Mouse (Mus musculus) lung, adult 18-20 months (tissue): ENCODE data around the gene Gm49325.

ENCODE experiments used
- DNase-seq, 2 experiments: peaks; one replicate each; pipeline ENCODE4 v3.0.0; 2022; ENCODE audit warnings: mixed read lengths in 2 of 2

The Gm49325 gene

GRCm38 (mm10) chr10:77627497-77627896 is 21.5 kb downstream of the Gm49325 start:
- peak; percentile 76 to 83 for DNase-seq

- DNase-seq, result no peak
Measured at GRCm38 (mm10) chr10:77629163-77629562, 23.2 kb downstream of the Gm49325 start.

GRCm38 (mm10) chr10:77629970-77630369 is 24.0 kb downstream of the Gm49325 start:
- DNase-seq, result no peak

GRCm38 (mm10) chr10:77634016-77634415 is 28.0 kb downstream of the Gm49325 start:
- no peak for DNase-seq

- DNase-seq, result no peak
Measured at GRCm38 (mm10) chr10:77634452-77635231, 28.6 kb downstream of the Gm49325 start.

GRCm38 (mm10) chr10:77636234-77636922 is 30.4 kb downstream of the Gm49325 start:
- DNase-seq, result no peak

- no peak for DNase-seq
Measured at GRCm38 (mm10) chr10:77638956-77639355, 33.0 kb downstream of the Gm49325 start.

- DNase-seq, result no peak
Measured at GRCm38 (mm10) chr10:77643160-77643559, 37.2 kb downstream of the Gm49325 start.

- DNase-seq, result no peak
Measured at GRCm38 (mm10) chr10:77645571-77645970, 39.6 kb downstream of the Gm49325 start.

GRCm38 (mm10) chr10:77647461-77647860 is 41.5 kb downstream of the Gm49325 start:
- DNase-seq, result no peak

- DNase-seq, result no peak
Measured at GRCm38 (mm10) chr10:77647901-77648300, 41.9 kb downstream of the Gm49325 start.

GRCm38 (mm10) chr10:77652046-77652445 is 46.0 kb downstream of the Gm49325 start:
- DNase-seq, result no peak

- peak; percentile 29 to 44 for DNase-seq
Measured at GRCm38 (mm10) chr10:77658286-77658994, 52.4 kb downstream of the Gm49325 start.

- DNase-seq, result no peak
Measured at GRCm38 (mm10) chr10:77663949-77664665, 58.1 kb downstream of the Gm49325 start.

- DNase-seq, result no peak
Measured at GRCm38 (mm10) chr10:77666342-77666741, 60.3 kb downstream of the Gm49325 start.

GRCm38 (mm10) chr10:77667402-77667801 is 61.4 kb downstream of the Gm49325 start:
- DNase-seq, result no peak

- DNase-seq, result no peak
Measured at GRCm38 (mm10) chr10:77670710-77671109, 64.7 kb downstream of the Gm49325 start.

GRCm38 (mm10) chr10:77671519-77671918 is 65.5 kb downstream of the Gm49325 start:
- no peak for DNase-seq

GRCm38 (mm10) chr10:77673765-77674164 is 67.8 kb downstream of the Gm49325 start:
- DNase-seq, result no peak

- DNase-seq, result no peak
Measured at GRCm38 (mm10) chr10:77677562-77677961, 71.6 kb downstream of the Gm49325 start.

GRCm38 (mm10) chr10:77682994-77683393 is 77.0 kb downstream of the Gm49325 start:
- no peak for DNase-seq

- no peak for DNase-seq
Measured at GRCm38 (mm10) chr10:77684181-77684580, 78.2 kb downstream of the Gm49325 start.
